Mouse (Mus musculus): Measurements from ENCODE around the gene Olfr453. TPM values are rescaled to one million over a fixed set of nuclear protein-coding genes. Genes with fewer than 3 reads are reported as not detected.

Olfr453 gene
- polyA plus RNA-seq (2014; fragmentation: Illumina TruSeq; extraction: RNeasy Lipid Tissue Mini Kit (QIAGEN cat#74804); ENCODE audit: low read depth, low replicate concordance), result not detected

GRCm38 (mm10) chr6:42739071-42739470 is at the start of gene Olfr453:
TSS of gene Olfr453 (plus strand) at chr6:42739371.

DNA sequence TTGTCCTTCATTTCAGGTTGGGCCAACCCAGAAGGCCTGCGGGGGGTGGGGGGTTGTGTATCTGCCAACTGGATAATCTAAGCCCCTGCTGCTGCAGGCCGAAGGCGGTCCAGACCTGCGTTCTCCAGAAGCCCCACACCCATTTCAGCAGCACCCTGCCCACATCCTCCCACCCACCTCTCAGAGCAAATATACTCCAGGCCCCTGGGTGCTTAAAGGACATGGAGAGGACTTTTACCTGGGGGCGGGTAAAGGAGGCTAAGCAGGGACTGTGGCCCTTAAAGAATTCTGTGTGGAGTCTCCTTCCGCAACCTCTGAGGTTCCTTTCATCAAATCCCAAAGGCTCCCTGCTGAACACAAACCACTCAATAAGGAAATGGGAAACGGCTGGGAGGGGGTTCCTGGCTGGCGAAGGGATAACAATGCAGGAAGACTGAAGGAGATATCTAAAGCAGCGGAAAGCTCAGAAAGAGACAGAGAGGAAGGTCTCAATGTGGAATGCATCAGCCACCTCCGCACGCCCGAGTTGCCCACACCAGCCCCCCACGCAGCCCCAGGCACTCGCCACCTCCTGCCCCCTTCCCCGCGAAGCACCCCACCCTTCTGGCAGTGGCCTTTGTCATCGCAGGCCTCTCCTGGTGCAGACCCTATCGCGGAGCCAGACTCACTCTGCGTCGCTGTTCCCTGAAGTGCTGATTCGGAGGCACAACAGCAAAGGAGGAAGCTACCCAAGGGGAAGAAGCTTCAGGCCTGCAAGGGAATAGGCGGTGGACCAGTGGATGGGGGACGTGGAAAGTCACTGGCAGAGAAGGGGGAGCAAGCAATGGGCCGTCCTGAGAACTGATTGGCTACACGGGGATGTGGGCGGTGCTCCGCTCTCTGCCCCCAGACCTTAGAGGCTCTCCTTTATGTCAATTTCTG is 29.6 kb upstream of the Olfr453 start, which contains the start of gene Tcaf1:
Gene Tcaf1 (minus strand): TSS at position 798 of the 921 bp plus-strand sequence.

DNA sequence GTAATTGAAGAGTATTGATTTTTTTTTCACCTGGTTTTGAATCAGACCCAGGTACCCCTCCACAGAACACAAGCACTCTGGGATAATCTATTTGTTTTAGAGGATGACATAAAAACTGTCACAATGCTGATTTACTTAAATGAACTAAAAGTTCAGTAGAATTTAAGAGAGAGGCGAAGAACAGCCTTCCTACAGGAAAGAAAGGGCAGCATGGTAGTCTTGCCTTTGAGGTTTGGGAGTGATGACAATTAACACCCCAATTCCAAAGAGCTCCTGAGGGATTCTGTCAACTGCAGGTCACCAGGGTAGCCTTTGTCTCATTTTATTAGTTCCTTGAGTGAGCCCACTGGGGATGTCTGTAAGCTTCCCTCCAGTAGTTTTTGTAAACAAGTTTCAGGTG is 16.9 kb downstream of the Olfr453 start, which contains the start of gene Olfr38:
Gene Olfr38 (plus strand): TSS at position 301 of the 400 bp plus-strand sequence.

GRCm38 (mm10) chr6:42784793-42785192 is 45.6 kb downstream of the Olfr453 start, which contains the start of gene Olfr452:
TSS of gene Olfr452 (plus strand) at chr6:42785093.

Other genes with a start within 250 kb of the Olfr453 start
- gene Olfr455, start 191.8 kb upstream of the Olfr453 start, polyA plus RNA-seq (2014; fragmentation: Illumina TruSeq; extraction: RNeasy Lipid Tissue Mini Kit (QIAGEN cat#74804); ENCODE audit: low read depth, low replicate concordance), result not detected
- gene Tcaf3, start 141.7 kb upstream of the Olfr453 start, polyA plus RNA-seq (2014; fragmentation: Illumina TruSeq; extraction: RNeasy Lipid Tissue Mini Kit (QIAGEN cat#74804); ENCODE audit: low read depth, low replicate concordance), result not detected
- gene Tcaf2, start 94.1 kb upstream of the Olfr453 start, polyA plus RNA-seq (2014; fragmentation: Illumina TruSeq; extraction: RNeasy Lipid Tissue Mini Kit (QIAGEN cat#74804); ENCODE audit: low read depth, low replicate concordance), result 2.6 TPM
- 10.7 TPM for gene Tcaf1, start 29.3 kb upstream of the Olfr453 start, polyA plus RNA-seq (2014; fragmentation: Illumina TruSeq; extraction: RNeasy Lipid Tissue Mini Kit (QIAGEN cat#74804); ENCODE audit: low read depth, low replicate concordance)
- gene Olfr38, start 17.0 kb downstream of the Olfr453 start, polyA plus RNA-seq (2014; fragmentation: Illumina TruSeq; extraction: RNeasy Lipid Tissue Mini Kit (QIAGEN cat#74804); ENCODE audit: low read depth, low replicate concordance), result not detected
- not detected for gene Olfr452, start 45.7 kb downstream of the Olfr453 start, polyA plus RNA-seq (2014; fragmentation: Illumina TruSeq; extraction: RNeasy Lipid Tissue Mini Kit (QIAGEN cat#74804); ENCODE audit: low read depth, low replicate concordance)
- gene Olfr450, start 72.6 kb downstream of the Olfr453 start, polyA plus RNA-seq (2014; fragmentation: Illumina TruSeq; extraction: RNeasy Lipid Tissue Mini Kit (QIAGEN cat#74804); ENCODE audit: low read depth, low replicate concordance), result not detected
- not detected for gene Olfr449, start 95.0 kb downstream of the Olfr453 start, polyA plus RNA-seq (2014; fragmentation: Illumina TruSeq; extraction: RNeasy Lipid Tissue Mini Kit (QIAGEN cat#74804); ENCODE audit: low read depth, low replicate concordance)
- not detected for gene Olfr448, start 151.1 kb downstream of the Olfr453 start, polyA plus RNA-seq (2014; fragmentation: Illumina TruSeq; extraction: RNeasy Lipid Tissue Mini Kit (QIAGEN cat#74804); ENCODE audit: low read depth, low replicate concordance)
- not detected for gene Olfr447, start 169.5 kb downstream of the Olfr453 start, polyA plus RNA-seq (2014; fragmentation: Illumina TruSeq; extraction: RNeasy Lipid Tissue Mini Kit (QIAGEN cat#74804); ENCODE audit: low read depth, low replicate concordance)
- gene Olfr446, start 182.0 kb downstream of the Olfr453 start, polyA plus RNA-seq (2014; fragmentation: Illumina TruSeq; extraction: RNeasy Lipid Tissue Mini Kit (QIAGEN cat#74804); ENCODE audit: low read depth, low replicate concordance), result not detected
- gene Olfr444, start 209.7 kb downstream of the Olfr453 start, polyA plus RNA-seq (2014; fragmentation: Illumina TruSeq; extraction: RNeasy Lipid Tissue Mini Kit (QIAGEN cat#74804); ENCODE audit: low read depth, low replicate concordance), result not detected